Mouse (Mus musculus) natural killer cell, adult 2 months (primary cell): ENCODE results near the gene Stap2.

Source experiments
- DNase-seq, 2 experiments: peaks; one replicate each; pipeline ENCODE4 v3.0.0; 2022; ENCODE audit warnings: low spot score in 2 of 2

The Stap2 gene

DNA sequence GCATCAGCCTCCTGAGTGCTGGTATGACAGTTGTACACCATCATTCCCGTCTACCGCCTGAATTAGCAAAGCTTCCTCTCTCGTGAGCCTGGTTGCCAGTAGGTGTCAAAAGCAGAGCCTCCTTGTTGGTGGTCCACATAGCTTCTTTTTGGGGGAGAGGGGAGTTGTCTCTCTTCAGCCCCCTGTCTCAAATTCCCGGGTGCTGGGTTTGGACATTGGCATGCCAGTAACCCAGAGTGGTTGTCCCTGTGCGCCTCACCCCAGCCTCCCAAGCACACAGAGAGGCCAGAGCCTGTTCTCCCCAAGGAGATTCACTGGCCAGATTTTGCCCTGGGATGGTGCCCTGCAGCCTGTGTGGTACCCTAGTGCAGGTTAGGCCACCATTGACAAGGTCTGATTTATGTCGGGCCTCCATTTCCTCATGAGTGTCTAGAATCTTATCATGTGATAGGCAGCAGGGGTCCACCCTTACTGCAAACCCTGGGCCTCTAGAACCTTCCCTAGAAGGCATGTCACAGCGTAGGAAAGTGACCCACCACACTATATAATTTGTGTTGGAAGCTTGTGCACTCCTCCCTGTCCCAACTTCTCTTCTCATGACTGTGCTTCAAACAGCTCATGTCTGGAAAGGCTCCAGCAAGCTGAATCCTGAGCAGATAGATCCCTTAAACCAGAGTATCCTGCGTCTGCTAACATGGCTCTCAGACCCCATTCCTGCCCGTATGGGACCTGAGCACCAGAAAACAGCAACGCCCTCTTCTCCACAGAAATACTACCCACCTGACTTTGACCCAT lies 45.2 kb downstream of the Stap2 start:
- no peak for DNase-seq

DNA sequence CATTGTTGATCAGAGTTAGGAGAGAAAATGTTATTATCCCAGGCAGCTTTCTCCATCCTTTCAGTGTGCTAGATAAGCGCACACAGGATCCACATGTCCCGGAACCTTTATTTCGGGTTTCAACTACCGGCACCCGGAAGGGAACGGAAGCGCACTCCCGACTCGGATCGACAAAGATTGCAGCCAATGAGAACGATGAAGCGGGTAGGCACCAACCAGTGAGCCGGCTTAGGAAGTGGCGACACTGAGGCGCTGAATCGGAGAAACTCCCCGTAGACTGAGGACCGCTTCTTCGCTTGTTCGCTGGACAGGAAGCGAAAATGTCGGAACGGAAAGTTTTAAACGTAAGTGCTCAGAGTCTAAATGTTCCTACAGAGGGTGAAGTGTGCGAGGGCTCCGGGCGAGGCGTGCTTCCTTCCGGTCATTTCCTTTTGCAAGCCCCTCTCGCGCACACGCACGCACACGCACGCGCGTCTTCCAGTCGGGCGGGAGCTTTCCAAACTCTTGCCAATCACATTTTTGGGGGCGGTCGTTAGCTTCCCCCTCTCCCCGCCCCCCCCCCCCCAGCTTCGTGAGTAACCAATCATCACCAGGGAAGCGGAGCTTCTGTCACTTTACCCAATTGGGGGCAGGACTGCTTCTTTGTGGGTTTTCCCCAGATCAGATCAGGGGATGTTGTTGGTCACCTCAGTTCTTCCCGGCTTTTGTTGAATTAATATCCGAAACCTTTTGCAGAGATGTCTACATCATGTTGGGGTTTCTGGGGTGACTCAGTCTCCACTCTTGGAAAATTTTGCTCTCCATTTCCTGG lies 46.3 kb downstream of the Stap2 start, which contains the start of gene Yju2:
Gene Yju2 (plus strand): TSS at position 182 of the 811 bp plus-strand sequence.
- peak; percentile 92 for DNase-seq

DNA sequence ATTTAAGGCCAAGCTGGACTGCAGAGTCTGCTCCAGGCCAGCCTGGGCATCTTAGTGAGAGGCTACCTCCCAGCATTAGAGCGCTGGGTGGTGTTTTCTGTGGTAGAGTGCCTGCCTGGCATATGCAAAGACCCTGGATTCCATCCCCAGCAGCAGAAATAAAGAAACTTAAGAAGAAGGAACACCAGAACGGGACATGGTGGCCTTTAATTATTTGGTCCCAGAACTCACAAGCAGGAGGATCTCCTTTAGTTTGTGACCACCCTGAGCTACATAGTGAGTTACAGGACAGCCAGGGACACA lies 46.8 kb downstream of the Stap2 start:
- DNase-seq: peak in 1 of 2 experiments; percentile 19

DNA sequence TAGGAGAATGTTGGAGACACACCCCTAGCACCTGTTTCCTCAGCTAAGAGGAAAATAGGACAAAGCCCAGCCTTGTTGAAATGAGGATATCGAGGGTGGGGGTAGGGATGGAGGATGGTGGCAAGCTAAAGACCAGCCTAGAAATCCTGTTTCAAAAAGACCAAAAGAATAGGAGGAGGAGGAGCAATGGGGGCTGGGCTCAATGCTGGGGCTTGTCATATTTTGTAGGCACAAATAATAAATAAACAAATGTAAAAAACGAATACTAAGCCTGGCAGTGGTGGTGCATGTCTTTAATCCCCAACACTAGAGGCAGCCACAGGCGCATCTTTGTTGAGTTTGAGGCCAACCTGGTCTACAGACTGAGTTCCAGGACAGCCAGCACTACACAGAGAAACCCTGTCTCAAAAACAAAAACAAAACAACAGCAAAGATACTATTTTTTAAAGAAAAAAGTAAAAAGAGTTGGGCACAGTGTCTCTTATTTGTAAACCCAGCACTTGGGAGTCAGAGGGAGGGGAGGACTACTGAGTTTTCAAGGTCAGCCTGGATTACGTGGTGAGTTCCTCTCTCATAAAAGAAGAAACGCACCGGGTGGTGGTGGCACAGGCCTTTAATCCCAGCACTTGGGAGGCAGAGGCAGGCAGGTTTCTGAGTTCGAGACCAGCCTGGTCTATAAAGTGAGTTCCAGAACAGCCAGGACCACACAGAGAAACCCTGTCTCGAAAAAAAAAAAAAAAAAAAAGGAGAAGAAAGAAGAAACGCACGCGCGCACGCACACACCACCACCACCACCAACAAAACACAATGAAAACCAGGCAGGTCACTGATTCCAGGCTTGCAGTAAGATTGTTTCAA lies 47.4 kb downstream of the Stap2 start:
- DNase-seq: no peak

DNA sequence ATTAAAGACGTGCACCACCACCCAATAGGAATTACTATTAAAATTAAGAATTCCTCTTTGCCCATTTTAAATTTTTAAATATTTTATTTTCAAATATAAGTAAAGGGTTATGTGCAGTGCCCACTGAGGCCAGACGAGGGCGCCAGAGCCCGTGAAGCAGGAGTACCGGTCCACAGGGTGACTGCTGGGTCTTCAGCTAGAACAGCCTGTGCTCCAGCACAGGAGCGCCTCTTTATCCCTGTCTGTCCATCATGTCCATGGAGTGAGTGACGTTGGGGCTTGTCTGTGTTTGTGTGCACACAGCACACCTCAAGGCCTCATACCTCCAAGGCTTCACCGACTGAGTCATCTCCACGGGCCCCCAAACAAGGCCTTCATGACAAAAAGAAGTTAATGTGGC lies 48.2 kb downstream of the Stap2 start:
- peak; percentile 56 to 72 for DNase-seq

DNA sequence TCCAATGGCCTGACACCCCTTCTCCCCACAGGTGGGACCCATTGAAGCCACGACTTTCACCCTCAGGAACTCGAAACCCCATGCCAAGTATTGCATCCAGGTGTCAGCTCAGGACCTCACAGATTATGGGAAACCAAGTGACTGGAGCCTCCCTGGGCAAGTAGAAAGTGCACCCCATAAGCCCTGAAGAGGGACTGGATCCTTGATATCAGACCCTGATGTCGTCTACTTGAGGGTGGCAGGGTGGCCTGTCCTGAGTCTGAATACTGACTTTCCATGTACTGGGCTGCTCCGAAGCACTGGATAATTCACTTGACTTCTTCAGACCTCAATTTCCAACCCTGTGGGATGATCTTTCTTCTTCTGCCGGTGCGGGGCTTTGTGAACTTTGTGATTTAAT lies 48.8 kb downstream of the Stap2 start:
- no peak for DNase-seq

DNA sequence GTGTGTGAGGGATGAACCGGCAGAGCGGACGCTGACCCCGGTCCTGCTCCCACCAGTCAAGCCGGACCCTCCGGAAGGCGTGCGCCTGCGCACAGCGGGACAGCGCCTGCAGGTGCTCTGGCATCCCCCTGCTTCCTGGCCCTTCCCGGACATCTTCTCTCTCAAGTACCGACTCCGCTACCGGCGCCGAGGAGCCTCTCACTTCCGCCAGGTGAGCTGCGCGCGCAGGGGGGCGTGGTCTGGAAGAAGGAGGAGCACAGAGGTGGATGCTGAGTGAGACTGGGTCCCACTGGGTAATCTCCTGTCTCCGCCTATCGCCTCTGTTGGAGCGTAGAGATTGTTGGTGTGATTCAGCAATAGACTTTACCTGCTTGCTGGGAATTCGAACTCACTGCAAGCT lies 49.3 kb downstream of the Stap2 start:
- no peak for DNase-seq

DNA sequence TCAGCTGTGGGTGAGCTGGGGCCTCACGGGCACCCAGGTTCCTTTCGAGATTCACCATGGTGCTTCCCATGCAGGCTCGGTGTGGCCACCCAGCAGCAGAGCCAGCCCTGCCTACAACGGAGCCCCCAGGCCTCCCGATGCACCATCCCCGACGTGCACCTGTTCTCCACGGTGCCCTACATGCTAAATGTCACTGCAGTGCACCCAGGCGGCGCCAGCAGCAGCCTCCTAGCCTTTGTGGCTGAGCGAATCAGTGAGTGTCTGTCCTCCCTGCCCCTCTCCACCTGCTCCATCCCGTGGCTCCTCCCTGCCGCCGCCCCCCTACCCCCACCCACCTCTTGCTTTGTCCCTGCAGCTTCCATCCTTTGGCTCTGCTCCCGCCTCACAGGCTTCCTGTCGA lies 51.2 kb downstream of the Stap2 start:
- no peak for DNase-seq

DNA sequence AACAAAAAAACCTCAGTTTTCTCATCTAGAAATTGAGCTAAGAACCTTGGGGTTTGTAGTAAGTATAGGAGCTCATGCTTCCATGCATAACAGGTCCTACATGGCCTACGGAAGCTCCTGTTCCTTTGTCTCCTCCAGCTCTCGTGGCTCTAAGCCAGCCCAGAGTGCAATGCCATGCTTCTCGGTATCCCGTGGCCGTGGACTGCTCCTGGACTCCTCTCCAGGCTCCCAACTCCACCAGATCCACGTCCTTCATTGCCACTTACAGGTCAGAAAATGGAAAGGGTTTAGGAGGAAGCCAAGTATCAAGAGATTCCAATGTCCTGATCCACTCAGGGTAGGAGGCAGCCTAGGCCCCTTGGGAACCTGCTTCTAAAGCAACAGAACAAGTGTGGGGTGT lies 51.6 kb downstream of the Stap2 start:
- DNase-seq: no peak

DNA sequence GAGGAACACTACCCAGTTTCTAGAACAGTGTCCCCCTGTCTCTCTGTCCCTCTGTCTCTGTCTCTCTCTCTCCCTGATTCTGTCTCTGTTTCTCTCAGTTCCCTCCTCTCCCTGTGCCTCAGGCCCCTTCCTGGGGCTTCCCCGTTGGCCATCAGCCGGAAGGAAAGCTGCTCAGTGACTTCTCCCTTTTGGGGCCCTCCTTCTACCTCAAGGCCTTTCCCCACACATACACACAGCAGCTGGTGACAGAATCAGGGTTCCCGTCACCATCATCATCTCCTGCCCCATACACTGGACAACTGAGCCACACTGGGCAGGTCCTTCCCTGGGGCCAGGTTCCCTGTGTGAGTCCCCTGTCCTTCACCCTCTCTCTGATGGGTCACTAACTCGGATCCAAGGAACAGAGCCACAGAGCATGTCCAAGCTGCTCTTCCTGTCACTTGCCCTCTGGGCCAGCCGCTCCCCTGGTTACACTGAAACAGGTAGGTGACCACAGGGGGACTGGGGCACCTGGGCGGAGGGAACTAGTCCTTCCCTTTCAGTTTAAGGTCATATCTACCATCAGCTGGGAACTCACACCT lies 52.8 kb downstream of the Stap2 start, which contains the start of gene Ebi3:
Gene Ebi3 (plus strand): TSS at position 194 of the 581 bp plus-strand sequence.
- DNase-seq: no peak

DNA sequence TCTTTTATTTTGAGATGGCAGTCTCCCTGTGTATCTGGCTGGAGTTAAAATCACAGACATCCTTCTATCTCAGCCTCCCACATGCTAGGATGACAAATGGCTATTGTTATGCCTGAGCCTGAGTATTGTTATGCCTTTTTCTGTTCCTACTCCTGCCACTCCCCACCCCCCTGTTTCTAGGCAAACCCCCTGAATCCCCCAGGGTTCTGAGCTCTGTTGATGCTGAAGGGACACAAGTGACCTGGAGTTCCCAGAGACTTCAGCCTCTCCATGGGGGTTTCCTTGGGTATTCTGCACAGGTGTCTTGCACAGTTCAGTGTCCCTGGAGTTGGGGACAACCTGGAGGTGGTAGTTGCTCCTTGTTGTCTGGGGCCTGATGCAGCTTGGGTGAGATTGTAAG lies 53.3 kb downstream of the Stap2 start:
- DNase-seq: no peak

DNA sequence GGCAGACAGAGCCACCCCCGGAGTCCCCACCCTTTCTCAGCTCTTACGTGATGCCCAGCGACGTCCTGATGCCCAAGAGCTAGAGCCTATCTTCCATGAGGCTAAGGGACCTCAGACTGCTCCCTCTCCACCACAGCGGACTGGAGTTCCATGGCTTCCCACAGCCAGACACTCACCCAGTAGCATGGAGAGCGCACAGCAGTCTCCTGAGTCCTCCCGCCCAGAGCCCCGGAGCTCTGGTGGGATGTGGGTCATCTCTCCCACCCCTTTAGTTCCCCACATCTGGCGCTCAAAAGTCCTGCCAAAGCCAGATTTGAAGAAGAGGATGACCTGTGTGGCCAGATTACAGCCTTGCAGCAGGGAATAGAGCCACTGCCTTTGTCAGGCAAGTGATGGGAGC lies 54.8 kb downstream of the Stap2 start:
- DNase-seq: no peak

DNA sequence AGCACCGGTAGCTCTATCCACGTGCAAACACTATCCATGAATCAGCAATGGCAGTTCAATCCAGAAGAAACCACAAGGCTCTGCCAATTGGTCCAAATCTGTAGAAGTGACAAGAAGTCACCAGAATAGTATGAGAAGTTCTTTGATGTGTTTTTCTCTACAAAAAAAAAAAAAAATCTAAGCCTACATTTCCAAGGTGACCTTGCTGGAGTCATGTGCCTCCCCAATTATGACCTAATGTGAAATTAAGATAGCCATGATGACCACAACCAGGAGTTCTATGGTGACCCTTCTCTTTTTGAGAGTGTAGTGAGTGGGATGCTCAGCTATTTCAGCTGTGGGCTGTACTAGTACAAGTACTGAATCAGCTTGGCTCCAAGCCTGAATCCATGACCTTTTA lies 56.0 kb downstream of the Stap2 start, which contains the start of gene Zfp119b:
Gene Zfp119b (minus strand): TSS at position 101 of the 400 bp plus-strand sequence.
- no peak for DNase-seq

DNA sequence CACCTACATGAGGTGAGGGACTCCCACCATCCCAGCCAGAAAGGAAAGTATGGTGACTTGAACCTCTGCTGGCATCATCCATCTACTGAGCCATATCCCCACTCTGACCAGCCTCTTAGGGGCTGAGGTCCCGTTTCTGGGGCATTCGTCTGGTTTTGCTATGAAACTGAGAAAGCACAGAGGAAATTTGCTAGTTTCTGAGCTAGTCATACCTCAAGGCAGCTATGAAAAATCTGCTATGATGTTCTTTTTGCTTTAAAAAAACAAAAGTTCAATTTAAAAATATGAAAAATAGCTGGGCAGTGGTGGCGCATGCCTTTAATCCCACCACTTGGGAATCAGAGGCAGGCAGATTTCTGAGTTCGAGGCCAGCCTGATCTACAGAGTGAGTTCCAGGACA lies 56.7 kb downstream of the Stap2 start:
- no peak for DNase-seq
